Mouse (Mus musculus): Measurements from ENCODE around the gene 4930407I10Rik. TPM values are rescaled to one million over a fixed set of nuclear protein-coding genes. Genes with fewer than 3 reads are reported as not detected.

Gene 4930407I10Rik
- polyA plus RNA-seq, 1 experiment: not detected

GRCm38 (mm10) chr15:82016830-82017229 is 42.1 kb upstream of the 4930407I10Rik start:
- Histone ChIP-seq H3K79me3 (ENCODE audit: low read depth) (peaks cover 36% of the 10 kb centered on the region), H3K27me3 (ENCODE audit: control insufficient read depth, insufficient read depth, insufficient read length) (no peaks in the 10 kb centered on the region), H3K4me3 (ENCODE audit: insufficient read depth, poor library complexity, severe bottlenecking) (peak overlapping the region; percentile 95), H3ac (ENCODE audit: control insufficient read depth, insufficient read length, low read depth) (peak overlapping the region; percentile 85), H3K79me2 (ENCODE audit: control insufficient read depth, insufficient read depth) (peaks cover 60% of the 10 kb centered on the region), H3K36me3 (ENCODE audit: control insufficient read depth, insufficient read depth) (peaks cover 26% of the 10 kb centered on the region)
- no peak for TF ChIP-seq CEBPB (IDR thresholded peaks at IDR 0.05; ENCODE audit: low read depth)
- no peak for TF ChIP-seq MYOD1 (IDR thresholded peaks at IDR 0.05; ENCODE audit: control insufficient read depth, insufficient read length, low read depth)
- TF ChIP-seq FOSL1 (IDR thresholded peaks at IDR 0.05; ENCODE audit: insufficient read depth, low read length, poor library complexity, severe bottlenecking): no peak
- TF ChIP-seq MAX (IDR thresholded peaks at IDR 0.05): no peak
- no peak for TF ChIP-seq MYOG (IDR thresholded peaks at IDR 0.05; ENCODE audit: control insufficient read depth, extremely low read depth, insufficient read length)
- TF ChIP-seq CTCF (IDR thresholded peaks at IDR 0.05; ENCODE audit: control insufficient read depth, insufficient read depth, insufficient read length): no peak

GRCm38 (mm10) chr15:82017461-82017860 is 41.5 kb upstream of the 4930407I10Rik start:
- no peak overlapping the region for H3ac ChIP-seq (ENCODE audit: control insufficient read depth, insufficient read length, low read depth)

GRCm38 (mm10) chr15:82019288-82019687 is 39.7 kb upstream of the 4930407I10Rik start:
- H3K36me3 ChIP-seq (ENCODE audit: control insufficient read depth, insufficient read depth): peaks cover 46% of the 10 kb centered on the region

More at GRCm38 (mm10) chr15:82017461-82017860, 41.5 kb upstream of the 4930407I10Rik start:
- Histone ChIP-seq H3K27me3 (ENCODE audit: control insufficient read depth, insufficient read depth, insufficient read length) (no peaks in the 10 kb centered on the region), H3K4me3 (ENCODE audit: insufficient read depth, poor library complexity, severe bottlenecking) (no peak overlapping the region), H3K36me3 (ENCODE audit: control insufficient read depth, insufficient read depth) (peaks cover 32% of the 10 kb centered on the region), H3K79me2 (ENCODE audit: control insufficient read depth, insufficient read depth) (peaks cover 60% of the 10 kb centered on the region), H3K79me3 (ENCODE audit: low read depth) (peaks cover 35% of the 10 kb centered on the region)
- TF ChIP-seq MAX (IDR thresholded peaks at IDR 0.05): no peak
- no peak for TF ChIP-seq CEBPB (IDR thresholded peaks at IDR 0.05; ENCODE audit: low read depth)
- no peak for TF ChIP-seq CTCF (IDR thresholded peaks at IDR 0.05; ENCODE audit: control insufficient read depth, insufficient read depth, insufficient read length)
- TF ChIP-seq MYOD1 (IDR thresholded peaks at IDR 0.05; ENCODE audit: control insufficient read depth, insufficient read length, low read depth): no peak
- TF ChIP-seq MYOG (IDR thresholded peaks at IDR 0.05; ENCODE audit: control insufficient read depth, extremely low read depth, insufficient read length): no peak
- TF ChIP-seq USF1 (IDR thresholded peaks at IDR 0.05; ENCODE audit: low read depth): no peak
- TF ChIP-seq FOSL1 (IDR thresholded peaks at IDR 0.05; ENCODE audit: insufficient read depth, low read length, poor library complexity, severe bottlenecking): no peak

GRCm38 (mm10) chr15:82022535-82023088 is 36.3 kb upstream of the 4930407I10Rik start:
- H3K36me3 ChIP-seq (ENCODE audit: control insufficient read depth, insufficient read depth): peaks cover 78% of the 10 kb centered on the region
- TF ChIP-seq MYOD1 (IDR thresholded peaks at IDR 0.05; ENCODE audit: control insufficient read depth, insufficient read length, low read depth): no peak
- no peak for TF ChIP-seq FOSL1 (IDR thresholded peaks at IDR 0.05; ENCODE audit: insufficient read depth, low read length, poor library complexity, severe bottlenecking)
- no peak for TF ChIP-seq USF1 (IDR thresholded peaks at IDR 0.05; ENCODE audit: low read depth)
- no peak for TF ChIP-seq CTCF (IDR thresholded peaks at IDR 0.05; ENCODE audit: control insufficient read depth, insufficient read depth, insufficient read length)
- TF ChIP-seq MAX (IDR thresholded peaks at IDR 0.05): no peak

More at GRCm38 (mm10) chr15:82019288-82019687, 39.7 kb upstream of the 4930407I10Rik start:
- TF ChIP-seq CTCF (IDR thresholded peaks at IDR 0.05; ENCODE audit: control insufficient read depth, insufficient read depth, insufficient read length) (no peak), MYOD1 (IDR thresholded peaks at IDR 0.05; ENCODE audit: control insufficient read depth, insufficient read length, low read depth) (no peak)
- Histone ChIP-seq H3K79me3 (ENCODE audit: low read depth) (peaks cover 22% of the 10 kb centered on the region), H3K79me2 (ENCODE audit: control insufficient read depth, insufficient read depth) (peaks cover 44% of the 10 kb centered on the region), H3K4me3 (ENCODE audit: insufficient read depth, poor library complexity, severe bottlenecking) (no peak overlapping the region), H3K27me3 (ENCODE audit: control insufficient read depth, insufficient read depth, insufficient read length) (no peaks in the 10 kb centered on the region), H3ac (ENCODE audit: control insufficient read depth, insufficient read length, low read depth) (no peak overlapping the region)

GRCm38 (mm10) chr15:82023965-82024635 is 34.9 kb upstream of the 4930407I10Rik start:
- Histone ChIP-seq H3K79me2 (ENCODE audit: control insufficient read depth, insufficient read depth) (peaks cover 1% of the 10 kb centered on the region), H3K36me3 (ENCODE audit: control insufficient read depth, insufficient read depth) (peaks cover 83% of the 10 kb centered on the region), H3K79me3 (ENCODE audit: low read depth) (no peaks in the 10 kb centered on the region), H3K4me3 (ENCODE audit: insufficient read depth, poor library complexity, severe bottlenecking) (no peak overlapping the region), H3K27me3 (ENCODE audit: control insufficient read depth, insufficient read depth, insufficient read length) (no peaks in the 10 kb centered on the region), H3ac (ENCODE audit: control insufficient read depth, insufficient read length, low read depth) (no peak overlapping the region)
- TF ChIP-seq MYOG (IDR thresholded peaks at IDR 0.05; ENCODE audit: control insufficient read depth, extremely low read depth, insufficient read length) (no peak), CEBPB (IDR thresholded peaks at IDR 0.05; ENCODE audit: low read depth) (no peak), USF1 (IDR thresholded peaks at IDR 0.05; ENCODE audit: low read depth) (no peak), FOSL1 (IDR thresholded peaks at IDR 0.05; ENCODE audit: insufficient read depth, low read length, poor library complexity, severe bottlenecking) (no peak), MYOD1 (IDR thresholded peaks at IDR 0.05; ENCODE audit: control insufficient read depth, insufficient read length, low read depth) (no peak), CTCF (IDR thresholded peaks at IDR 0.05; ENCODE audit: control insufficient read depth, insufficient read depth, insufficient read length) (no peak), MAX (IDR thresholded peaks at IDR 0.05) (no peak)

More at GRCm38 (mm10) chr15:82022535-82023088, 36.3 kb upstream of the 4930407I10Rik start:
- Histone ChIP-seq H3K79me2 (ENCODE audit: control insufficient read depth, insufficient read depth) (peaks cover 14% of the 10 kb centered on the region), H3K4me3 (ENCODE audit: insufficient read depth, poor library complexity, severe bottlenecking) (no peak overlapping the region), H3ac (ENCODE audit: control insufficient read depth, insufficient read length, low read depth) (no peak overlapping the region), H3K27me3 (ENCODE audit: control insufficient read depth, insufficient read depth, insufficient read length) (no peaks in the 10 kb centered on the region), H3K79me3 (ENCODE audit: low read depth) (peaks cover 3% of the 10 kb centered on the region)
